Mouse (Mus musculus) B cell, adult 62 days (primary cell): Measurements from ENCODE around the gene Cdcp2. TPM values are rescaled to one million over a fixed set of nuclear protein-coding genes. Genes with fewer than 3 reads are reported as not detected.

Experiments used
- total RNA-seq: library from RNA; stranded (reverse); gene quantifications from 4 replicates; pipeline ENCODE4 v1.2.4, GENCODE M21; 2023

The Cdcp2 gene
- 0.22 to 0.95 TPM in 2 of 4 replicates, not detected in the others for total RNA-seq

DNA sequence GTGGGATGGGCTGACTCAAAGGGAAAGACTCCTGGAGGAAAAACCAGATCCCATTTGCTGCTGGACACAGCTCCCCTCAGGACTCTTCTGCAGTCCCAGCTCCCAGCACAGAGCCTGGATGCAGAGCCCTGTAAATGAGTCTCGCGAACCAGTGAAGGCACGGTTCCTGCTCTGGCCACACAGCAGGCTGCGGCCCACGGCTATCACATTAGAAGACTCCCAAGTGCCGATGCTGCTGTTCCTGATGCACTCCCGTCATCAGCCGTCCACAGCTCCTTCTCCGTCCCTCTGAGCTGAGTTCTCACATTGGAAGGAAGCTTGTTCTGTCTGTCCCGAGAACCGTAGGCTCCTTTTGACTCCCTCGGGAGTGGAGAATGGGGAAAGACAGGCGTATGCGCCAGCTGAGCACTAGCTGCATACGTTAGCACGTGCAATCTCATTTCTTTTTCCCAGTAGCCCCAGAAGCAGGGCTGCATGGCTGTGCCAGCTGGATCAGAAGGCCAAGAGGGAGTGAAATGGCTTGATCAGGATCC is at the start of gene Cdcp2:
Cdcp2 (plus strand) TSS at position 51 of the 533 bp plus-strand sequence.

GRCm38 (mm10) chr4:107066252-107067124 is 30.2 kb upstream of the Cdcp2 start, which contains the start of the genes Mrpl37 and Cyb5rl:
Gene Mrpl37, minus strand, starts transcription at chr4:107066868.
Gene Cyb5rl, plus strand, starts transcription at chr4:107066988.

Other genes with a start within 250 kb of the Cdcp2 start
- gene Ssbp3, start 186.2 kb upstream of the Cdcp2 start, total RNA-seq: 29.9 to 42.2 TPM (median 37.5 TPM) in 4 replicates
- 69.3 to 77.2 TPM (median 75.1 TPM) in 4 replicates for gene Mrpl37, start 30.0 kb upstream of the Cdcp2 start, total RNA-seq
- gene Cyb5rl, start 29.9 kb upstream of the Cdcp2 start, total RNA-seq: 6.3 to 17.5 TPM (median 12.8 TPM) in 4 replicates
- gene Tmem59, start 81.5 kb downstream of the Cdcp2 start, total RNA-seq: 76.8 to 87.5 TPM (median 81.0 TPM) in 4 replicates
- gene Tceanc2, start 82.2 kb downstream of the Cdcp2 start, total RNA-seq: 33.6 to 40.0 TPM (median 36.0 TPM) in 4 replicates
- not detected in 4 replicates for gene Ldlrad1, start 112.3 kb downstream of the Cdcp2 start, total RNA-seq
- 16.1 to 25.8 TPM (median 22.4 TPM) in 4 replicates for gene Lrrc42, start 156.6 kb downstream of the Cdcp2 start, total RNA-seq
- gene Hspb11, start 156.7 kb downstream of the Cdcp2 start, total RNA-seq: 9.9 to 19.2 TPM (median 13.7 TPM) in 4 replicates
- not detected in 4 replicates for gene Dio1, start 210.3 kb downstream of the Cdcp2 start, total RNA-seq
- 37.6 to 46.4 TPM (median 43.4 TPM) in 4 replicates for gene Yipf1, start 217.5 kb downstream of the Cdcp2 start, total RNA-seq